Mouse (Mus musculus) hindbrain, embryonic 14.5 days (tissue): ENCODE measurements around the gene Cldn3. TPM values are rescaled to one million over a fixed set of nuclear protein-coding genes. Genes with fewer than 3 reads are reported as not detected.
A peak's percentile ranks its signal among the peaks of the same experiment; 100 is the strongest.

Experiments
- ATAC-seq: fragments of 200-750 bp; cut with Nextera tagmentation; 2 replicates; pipeline ENCODE4 v1.8.0; 2017; ENCODE audit warnings: moderate number of reproducible peaks, mild to moderate bottlenecking, moderate TSS enrichment, moderate library complexity; ENCODE audit not compliant: low FRiP score
- DNase-seq: peaks from one replicate; pipeline ENCODE4 v3.0.0-alpha.2; 2015; ENCODE audit warnings: low spot score
- H3K27ac ChIP-seq: fragments of 300-500 bp; sonication (generic); 2 replicates; pipeline ENCODE4 v1.5.1; 2014; ENCODE audit warnings: mild to moderate bottlenecking, moderate library complexity
- H3K27me3 ChIP-seq: fragments of 300-500 bp; sonication (generic); 2 replicates; pipeline ENCODE4 v1.6.1; 2014; ENCODE audit warnings: mild to moderate bottlenecking, low read length, mixed read lengths; ENCODE audit not compliant: control insufficient read depth, insufficient read depth
- H3K36me3 ChIP-seq: fragments of 300-500 bp; sonication (generic); replicated peaks from 2 replicates; pipeline ENCODE4 v1.6.1; 2014; ENCODE audit not compliant: control insufficient read depth, insufficient read depth
- H3K4me1 ChIP-seq: fragments of 300-500 bp; sonication (generic); replicated peaks from 2 replicates; pipeline ENCODE4 v1.6.1; 2014; ENCODE audit warnings: antibody characterized with exemption, low read length, mixed read lengths; ENCODE audit not compliant: control insufficient read depth, insufficient read depth
- H3K4me2 ChIP-seq: fragments of 300-500 bp; sonication (generic); replicated peaks from 2 replicates; pipeline ENCODE4 v1.6.1; 2014; ENCODE audit warnings: mild to moderate bottlenecking, moderate library complexity
- H3K4me3 ChIP-seq: fragments of 300-500 bp; sonication (generic); replicated peaks from 2 replicates; pipeline ENCODE4 v1.5.1; 2014; ENCODE audit warnings: mild to moderate bottlenecking, low read length
- H3K9ac ChIP-seq: fragments of 300-500 bp; sonication (generic); 2 replicates; pipeline ENCODE4 v1.6.1; 2014
- H3K9me3 ChIP-seq: fragments of 300-500 bp; sonication (generic); 2 replicates; pipeline ENCODE4 v1.6.1; 2016; ENCODE audit warnings: low read length; ENCODE audit not compliant: control insufficient read depth
- WGBS: fragments of 180-500 bp; shearing (Covaris S2); extraction: QIAGEN DNeasy Blood & Tissue Kit; methylation state at CpG from one replicate; pipeline ENCODE4 v1.1.7; 2014; 5-methylcytosine and 5-hydroxymethylcytosine counted together
- polyA plus RNA-seq: library from polyadenylated mRNA; unstranded; fragments of >200 nt; fragmentation: Nextera tagmentation; extraction: Ambion mirVana; gene quantifications from 2 replicates; pipeline ENCODE4 v1.2.1, GENCODE M21; 2014

Cldn3 gene
- polyA plus RNA-seq, 1 experiment from 2014 or later: 2.6 TPM

GRCm38 (mm10) chr5:134974921-134975320, 11.1 kb upstream of the Cldn3 start:
- WGBS: 58% methylated on average over 2 of the region's 2 CpGs
- Histone ChIP-seq H3K27ac (no peak overlapping the region), H3K9ac (no peak overlapping the region), H3K4me3 (no peak overlapping the region), H3K9me3 (no peaks in the 10 kb centered on the region), H3K36me3 (no peaks in the 10 kb centered on the region), H3K27me3 (no peaks in the 10 kb centered on the region), H3K4me2 (no peak overlapping the region), H3K4me1 (no peaks in the 10 kb centered on the region)
- DNase-seq (no peak), ATAC-seq (no peak)

DNA sequence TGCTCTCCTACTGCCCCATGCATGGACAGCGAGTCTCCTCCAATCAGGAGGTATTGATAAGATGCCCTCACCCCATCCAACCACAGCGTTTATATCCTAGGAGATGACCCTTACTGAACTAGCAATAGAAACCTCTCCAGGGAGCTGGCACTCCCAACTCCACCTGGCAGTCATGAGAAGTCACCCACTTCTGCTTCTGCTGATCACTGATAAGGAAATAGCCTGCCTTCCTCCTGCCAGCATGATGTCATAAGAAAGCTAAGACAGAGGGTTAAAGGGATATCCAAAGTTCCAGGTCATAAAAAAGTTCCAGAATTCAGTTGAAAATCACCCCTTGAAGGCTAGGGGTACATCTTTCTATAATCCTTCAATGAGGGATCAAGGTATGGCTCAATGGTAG, 9.8 kb upstream of the Cldn3 start:
- Histone ChIP-seq H3K4me3 (no peak overlapping the region), H3K4me2 (no peak overlapping the region), H3K4me1 (no peaks in the 10 kb centered on the region), H3K27ac (no peak overlapping the region), H3K9me3 (no peaks in the 10 kb centered on the region), H3K9ac (no peak overlapping the region), H3K27me3 (no peaks in the 10 kb centered on the region), H3K36me3 (no peaks in the 10 kb centered on the region)
- ATAC-seq: no peak
- DNase-seq: no peak
- 91% methylated on average over 2 of the region's 2 CpGs for WGBS

DNA sequence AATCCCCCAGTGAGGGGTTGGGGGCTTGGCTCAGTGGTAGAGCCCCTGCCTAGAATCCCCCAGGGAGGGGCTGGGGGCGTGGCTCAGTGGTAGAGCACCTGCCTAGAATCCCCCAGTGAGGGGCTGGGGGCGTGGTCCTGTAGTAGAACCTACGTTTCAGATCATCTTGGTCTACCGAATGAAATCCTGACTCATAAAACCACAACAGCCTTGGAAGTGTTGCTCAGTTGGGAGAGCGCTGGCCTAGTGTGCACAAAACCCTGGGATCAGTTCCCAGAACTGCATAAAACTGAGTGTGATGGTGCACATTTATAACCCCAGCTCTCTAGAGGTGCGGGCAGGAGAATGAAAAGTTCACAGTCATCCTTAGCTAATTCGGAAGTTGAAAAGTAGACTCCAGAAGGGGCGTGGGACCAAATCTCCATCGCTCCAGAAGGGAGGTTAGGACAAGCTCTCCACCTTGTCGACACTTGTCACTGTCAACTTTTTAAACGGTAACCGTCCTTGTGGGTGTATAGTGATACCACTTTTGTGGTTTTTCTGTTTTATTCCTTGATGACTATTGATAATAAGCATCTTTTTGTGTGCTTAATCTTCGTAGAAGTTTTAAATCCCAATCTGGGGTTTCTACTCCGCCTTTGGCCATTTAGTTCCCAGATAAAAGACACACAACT, 9.3 kb upstream of the Cldn3 start:
- DNase-seq: no peak
- ATAC-seq: no peak
- no peak overlapping the region for H3K9ac ChIP-seq
- H3K9me3 ChIP-seq: no peaks in the 10 kb centered on the region
- no peak overlapping the region for H3K4me3 ChIP-seq
- H3K27ac ChIP-seq: no peak overlapping the region
- H3K4me2 ChIP-seq: no peak overlapping the region
- H3K27me3 ChIP-seq: no peaks in the 10 kb centered on the region
- WGBS: 86% methylated on average over 14 of the region's 14 CpGs
- no peaks in the 10 kb centered on the region for H3K4me1 ChIP-seq
- no peaks in the 10 kb centered on the region for H3K36me3 ChIP-seq

- H3K36me3 ChIP-seq: no peaks in the 10 kb centered on the region
- no peaks in the 10 kb centered on the region for H3K9me3 ChIP-seq
- no peak overlapping the region for H3K9ac ChIP-seq
- DNase-seq (no peak), ATAC-seq (no peak)
- WGBS: 81% methylated on average over 4 of the region's 4 CpGs
- no peak overlapping the region for H3K4me2 ChIP-seq
- H3K27me3 ChIP-seq: no peaks in the 10 kb centered on the region
- no peak overlapping the region for H3K4me3 ChIP-seq
- H3K4me1 ChIP-seq: no peaks in the 10 kb centered on the region
- no peak overlapping the region for H3K27ac ChIP-seq
Observed at GRCm38 (mm10) chr5:134977837-134978236, 8.2 kb upstream of the Cldn3 start.

- Histone ChIP-seq H3K36me3 (no peaks in the 10 kb centered on the region), H3K9ac (no peak overlapping the region), H3K4me3 (no peak overlapping the region), H3K27ac (no peak overlapping the region), H3K9me3 (no peaks in the 10 kb centered on the region), H3K4me1 (peaks cover 6% of the 10 kb centered on the region; the same call in 1 of the 2 replicates), H3K27me3 (peaks cover 17% of the 10 kb centered on the region), H3K4me2 (no peak overlapping the region)
- WGBS: 77% methylated on average over 10 of the region's 10 CpGs
- no peak for ATAC-seq
- DNase-seq: no peak
Observed at GRCm38 (mm10) chr5:134981149-134981548, 4.9 kb upstream of the Cldn3 start.

DNA sequence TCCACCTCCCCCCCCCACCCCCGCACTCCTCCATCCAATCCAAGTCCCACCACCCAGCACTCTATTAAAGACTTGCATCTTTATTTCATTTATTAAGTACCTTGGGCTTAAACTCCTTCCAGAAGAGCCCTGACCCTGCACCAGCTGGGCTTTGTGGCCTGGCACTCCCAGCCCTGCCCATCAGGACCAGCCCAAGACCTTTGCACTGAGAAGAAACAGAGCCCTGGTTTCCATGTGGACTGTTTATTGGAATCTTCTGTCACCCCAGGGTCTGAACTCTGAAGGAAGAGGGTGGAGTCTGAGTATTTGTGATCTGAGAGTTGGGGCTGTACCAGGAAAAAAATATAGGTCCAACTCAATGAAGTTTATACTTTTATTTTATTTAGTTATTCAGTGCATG, 2.9 kb upstream of the Cldn3 start:
- Histone ChIP-seq H3K9ac (no peak overlapping the region), H3K27me3 (peaks cover 37% of the 10 kb centered on the region), H3K4me2 (no peak overlapping the region), H3K9me3 (no peaks in the 10 kb centered on the region), H3K36me3 (no peaks in the 10 kb centered on the region), H3K27ac (no peak overlapping the region), H3K4me1 (peaks cover 14% of the 10 kb centered on the region; the same call in 1 of the 2 replicates), H3K4me3 (no peak overlapping the region)
- DNase-seq (no peak), ATAC-seq (no peak)
- 88% methylated on average over 1 of the region's 1 CpGs for WGBS

DNA sequence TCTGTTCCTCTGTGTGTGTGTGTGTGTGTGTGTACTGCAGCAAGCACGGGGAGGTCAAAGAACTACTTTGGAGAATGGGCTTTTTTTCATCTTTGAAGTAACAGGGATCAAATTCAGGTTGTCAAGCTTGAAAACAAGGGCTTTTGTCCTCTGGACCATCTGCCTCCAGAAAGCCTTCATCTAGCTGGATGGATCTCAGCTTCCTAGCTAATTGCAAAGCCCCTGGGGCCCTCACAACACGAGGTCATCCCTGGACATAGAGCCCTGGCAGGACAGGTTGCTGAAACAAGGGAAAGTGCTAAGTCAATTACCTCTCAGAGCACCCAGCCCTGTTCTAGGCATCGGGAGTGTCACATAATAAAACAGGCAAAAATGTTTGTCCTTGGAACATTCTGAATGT, 2.2 kb upstream of the Cldn3 start:
- Histone ChIP-seq H3K36me3 (no peaks in the 10 kb centered on the region), H3K27ac (no peak overlapping the region), H3K27me3 (peaks cover 43% of the 10 kb centered on the region), H3K4me1 (peaks cover 14% of the 10 kb centered on the region; the same call in 1 of the 2 replicates), H3K9me3 (no peaks in the 10 kb centered on the region), H3K9ac (no peak overlapping the region), H3K4me3 (no peak overlapping the region), H3K4me2 (no peak overlapping the region)
- WGBS: 3% methylated on average over 3 of the region's 3 CpGs
- no peak for DNase-seq
- ATAC-seq: no peak

DNA sequence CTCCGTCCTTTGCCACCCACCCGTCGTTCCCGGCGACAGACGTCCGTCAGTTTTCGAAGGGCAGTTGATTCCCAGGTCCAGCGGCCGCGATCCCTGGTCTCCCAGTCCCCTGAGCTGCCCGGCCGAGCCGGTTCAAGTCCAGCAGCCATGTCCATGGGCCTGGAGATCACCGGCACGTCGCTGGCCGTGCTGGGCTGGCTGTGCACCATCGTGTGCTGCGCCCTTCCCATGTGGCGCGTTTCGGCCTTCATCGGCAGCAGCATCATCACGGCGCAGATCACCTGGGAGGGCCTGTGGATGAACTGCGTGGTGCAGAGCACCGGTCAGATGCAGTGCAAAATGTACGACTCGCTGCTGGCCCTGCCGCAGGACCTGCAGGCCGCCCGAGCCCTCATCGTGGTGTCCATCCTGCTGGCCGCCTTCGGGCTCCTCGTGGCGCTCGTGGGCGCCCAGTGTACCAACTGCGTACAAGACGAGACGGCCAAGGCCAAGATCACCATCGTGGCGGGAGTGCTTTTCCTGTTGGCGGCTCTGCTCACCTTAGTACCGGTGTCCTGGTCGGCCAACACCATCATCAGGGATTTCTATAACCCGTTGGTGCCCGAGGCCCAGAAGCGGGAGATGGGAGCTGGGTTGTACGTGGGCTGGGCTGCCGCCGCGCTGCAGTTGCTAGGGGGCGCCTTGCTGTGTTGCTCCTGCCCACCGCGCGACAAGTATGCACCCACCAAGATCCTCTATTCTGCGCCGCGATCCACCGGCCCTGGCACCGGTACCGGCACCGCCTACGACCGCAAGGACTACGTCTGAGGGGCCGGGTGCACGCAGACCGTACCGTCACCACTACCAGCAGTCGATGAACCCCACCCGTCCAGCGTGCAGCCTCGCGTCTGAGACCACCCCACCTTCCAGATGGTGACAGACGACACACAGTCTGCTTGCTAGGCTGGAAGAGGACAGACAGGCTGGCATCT, 569 bp downstream of the Cldn3 start:
- Histone ChIP-seq H3K4me2 (peak overlapping the region; percentile 41), H3K27ac (no peak overlapping the region), H3K4me1 (peaks cover 14% of the 10 kb centered on the region; the same call in 1 of the 2 replicates), H3K4me3 (peak overlapping the region; percentile 20), H3K36me3 (no peaks in the 10 kb centered on the region), H3K27me3 (peaks cover 53% of the 10 kb centered on the region), H3K9ac (no peak overlapping the region), H3K9me3 (no peaks in the 10 kb centered on the region)
- ATAC-seq (no peak), DNase-seq (no peak)
- WGBS: 4% methylated on average over 79 of the region's 79 CpGs

DNA sequence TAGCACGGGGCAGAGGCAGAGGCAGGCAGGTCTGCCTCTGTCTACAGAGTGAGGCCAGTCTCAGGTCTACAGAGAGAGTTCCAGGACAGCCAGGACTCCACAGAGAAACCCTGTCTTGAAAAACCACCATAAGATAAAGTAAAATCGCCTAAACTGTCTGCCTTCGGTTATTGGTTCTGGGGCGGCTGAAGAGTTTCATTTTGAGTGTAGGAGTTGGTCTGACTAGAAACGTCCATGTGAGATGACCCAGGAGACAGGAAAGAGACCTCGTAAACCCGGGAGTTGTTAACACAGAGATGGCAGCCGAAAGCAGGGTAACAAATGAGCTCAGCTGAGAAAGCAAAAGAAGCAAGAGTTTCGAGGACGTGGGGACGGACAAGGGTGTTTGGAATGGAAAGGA, 3.2 kb downstream of the Cldn3 start:
- no peaks in the 10 kb centered on the region for H3K36me3 ChIP-seq
- H3K4me3 ChIP-seq: no peak overlapping the region
- H3K4me1 ChIP-seq: peaks cover 14% of the 10 kb centered on the region; the same call in 1 of the 2 replicates
- H3K27ac ChIP-seq: no peak overlapping the region
- no peaks in the 10 kb centered on the region for H3K9me3 ChIP-seq
- H3K27me3 ChIP-seq: peaks cover 53% of the 10 kb centered on the region
- DNase-seq (no peak), ATAC-seq (no peak)
- H3K4me2 ChIP-seq: no peak overlapping the region
- 75% methylated on average over 11 of the region's 11 CpGs for WGBS
- H3K9ac ChIP-seq: no peak overlapping the region
